Mouse (Mus musculus): ENCODE results near the gene 4930469K13Rik. TPM values are rescaled to one million over a fixed set of nuclear protein-coding genes. Genes with fewer than 3 reads are reported as not detected.

The 4930469K13Rik gene
- polyA plus RNA-seq, 1 experiment from 2014 or later, result not detected

Other genes with a start within 250 kb of the 4930469K13Rik start
- gene Kcnmb1, start 135.5 kb downstream of the 4930469K13Rik start, polyA plus RNA-seq (2016; fragmentation: Nextera tagmentation; extraction: Ambion mirVana), result 0.13 and 0.15 TPM in 2 replicates
- 2.4 and 2.8 TPM in 2 replicates for gene Kcnip1, start 105.4 kb downstream of the 4930469K13Rik start, polyA plus RNA-seq (2016; fragmentation: Nextera tagmentation; extraction: Ambion mirVana)
- 1.3 and 2.3 TPM in 2 replicates for gene Lcp2, start 51.6 kb downstream of the 4930469K13Rik start, polyA plus RNA-seq (2016; fragmentation: Nextera tagmentation; extraction: Ambion mirVana)
- not detected in 2 replicates for gene Foxi1, start 109.5 kb upstream of the 4930469K13Rik start, polyA plus RNA-seq (2016; fragmentation: Nextera tagmentation; extraction: Ambion mirVana)
- 1.2 and 1.5 TPM in 2 replicates for gene Fam196b, start 216.3 kb upstream of the 4930469K13Rik start, polyA plus RNA-seq (2016; fragmentation: Nextera tagmentation; extraction: Ambion mirVana)

Measured in limb, embryonic 12.5 days (tissue).